Mouse (Mus musculus) kidney, adult 8-10 months (tissue): Measurements from ENCODE around the gene 1700020N15Rik.
"Not testable (repeated sequence)": the region's sequence is repeated elsewhere in the genome, so short reads cannot be mapped to it uniquely, and the experiment has no call there.

Source experiments
- DNase-seq, 2 experiments: peaks; one replicate each; pipeline ENCODE4 v3.0.0; 2022

Gene 1700020N15Rik

DNA sequence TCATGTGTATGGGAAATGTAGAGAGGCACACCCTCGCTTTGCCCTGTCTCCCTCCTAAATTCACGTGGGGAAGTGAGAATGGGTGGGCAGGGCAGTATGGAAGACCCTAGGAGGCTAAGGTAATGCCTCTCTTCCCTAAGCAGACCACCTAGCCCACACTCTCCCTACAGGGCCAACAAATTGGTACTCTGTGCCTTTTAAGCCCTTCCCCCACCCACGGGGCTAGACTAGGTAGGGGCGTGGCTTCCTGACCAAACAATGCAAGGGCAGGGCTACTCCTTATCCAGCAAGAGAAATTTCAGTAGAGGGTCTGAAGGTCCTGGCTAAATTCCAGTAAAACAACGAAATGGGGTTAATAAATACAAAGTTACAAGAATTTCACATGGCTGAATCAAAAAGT lies at the start of gene 1700020N15Rik:
1700020N15Rik (plus strand) TSS at position 301 of the 400 bp plus-strand sequence.
- DNase-seq, result not testable (repeated sequence)

DNA sequence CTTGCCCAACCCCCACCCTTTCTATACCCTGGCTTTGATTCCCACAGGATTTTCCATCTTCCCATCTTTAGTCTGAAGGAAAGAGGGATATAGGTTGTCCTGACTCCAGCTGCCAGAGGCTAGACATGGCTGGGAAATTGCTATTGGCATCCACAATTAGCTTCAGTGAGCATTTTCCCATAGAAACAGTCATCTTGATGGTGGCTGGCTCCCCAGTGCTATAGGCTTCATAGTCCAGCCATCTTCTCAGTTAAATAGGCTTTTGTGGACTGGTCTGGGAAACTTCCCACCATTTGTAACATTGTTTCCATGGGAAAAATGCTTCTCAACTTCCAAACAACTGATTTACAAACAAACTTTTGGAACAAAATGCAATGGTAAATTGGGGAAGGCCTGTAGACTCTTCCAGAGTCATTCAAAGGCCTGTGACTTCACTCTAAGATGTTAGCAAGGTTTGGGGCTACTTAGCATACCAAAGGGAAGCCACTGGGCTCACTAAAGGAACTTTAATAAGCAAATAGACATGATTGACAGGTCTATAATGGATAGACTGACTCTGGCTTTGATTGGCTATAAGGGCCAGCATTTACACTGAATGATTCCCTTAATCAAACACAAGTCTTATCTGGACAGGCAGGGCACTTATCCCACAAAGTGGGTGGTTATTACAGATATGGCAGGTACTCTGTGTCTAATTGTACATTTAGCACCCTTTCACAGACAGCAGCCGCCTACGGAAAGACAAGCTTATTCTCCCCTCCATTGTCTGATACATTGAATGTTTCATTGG lies 31.9 kb downstream of the 1700020N15Rik start:
- DNase-seq, result no peak
